Mouse (Mus musculus): ENCODE data around the gene Tmcc3.

The Tmcc3 gene

DNA sequence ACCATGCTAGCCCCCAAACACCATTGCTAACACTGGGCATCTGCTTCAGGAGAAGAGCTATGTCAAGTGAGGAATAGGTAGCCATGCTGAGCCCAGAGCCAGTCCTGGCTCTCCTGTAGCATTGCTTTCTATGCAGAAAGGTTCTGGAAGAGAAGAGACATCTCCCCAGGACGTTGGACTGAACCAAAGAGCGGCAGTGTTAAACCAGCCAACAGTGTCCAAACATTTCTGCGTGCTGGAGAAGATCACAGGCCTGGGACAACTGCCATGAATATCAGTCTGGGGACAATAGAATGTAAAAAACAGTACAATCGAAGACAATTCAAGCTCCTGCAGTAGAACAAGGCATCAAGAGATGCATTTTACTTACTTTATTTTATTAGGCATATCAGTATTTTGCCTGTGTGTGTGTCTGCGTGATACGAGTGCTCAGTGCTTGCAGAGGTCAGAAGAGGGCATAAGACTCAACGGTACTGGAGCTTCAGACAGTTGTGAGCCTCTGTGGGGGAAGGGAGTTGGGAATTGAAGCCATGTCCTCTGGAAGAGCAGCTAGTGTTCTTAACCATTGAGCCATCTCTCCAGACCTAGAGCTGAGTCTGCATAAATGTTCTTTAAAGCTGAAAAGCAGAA lies 134.7 kb downstream of the Tmcc3 start:
- in situ Hi-C loops (cut with MboI; ENCODE audit: low pct_unique_long_range_greater_than_20kb in 1 of 2, low sequenced_read_pairs in 2 of 2, unreplicated experiment in 1 of 2) = no loop called here

DNA sequence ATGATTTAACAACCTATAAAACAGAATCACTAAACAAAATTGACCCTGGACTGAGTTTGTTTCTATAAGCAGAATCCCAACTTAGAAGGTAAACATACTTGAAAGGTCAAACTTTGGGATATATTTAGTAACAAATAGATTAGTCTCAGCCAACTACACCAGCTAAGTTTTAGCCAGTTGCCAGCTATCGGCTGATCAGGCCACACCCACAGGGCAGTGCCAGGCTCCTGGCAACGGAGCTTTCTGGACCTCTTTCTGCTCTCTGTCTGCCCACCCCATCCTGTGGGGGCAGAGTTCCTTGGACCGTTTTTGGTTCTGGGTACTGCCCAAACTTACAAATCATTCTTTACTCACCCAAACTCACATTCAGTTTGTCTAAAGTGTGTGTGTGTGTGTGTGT lies 137.9 kb downstream of the Tmcc3 start:
- in situ Hi-C loops (cut with MboI; ENCODE audit: low pct_unique_long_range_greater_than_20kb in 1 of 2, low sequenced_read_pairs in 2 of 2, unreplicated experiment in 1 of 2) = no loop called here

GRCm38 (mm10) chr10:94450781-94451180 lies 139.0 kb downstream of the Tmcc3 start:
- in situ Hi-C loops (cut with MboI; ENCODE audit: low pct_unique_long_range_greater_than_20kb in 1 of 2, low sequenced_read_pairs in 2 of 2, unreplicated experiment in 1 of 2) = no loop called here

DNA sequence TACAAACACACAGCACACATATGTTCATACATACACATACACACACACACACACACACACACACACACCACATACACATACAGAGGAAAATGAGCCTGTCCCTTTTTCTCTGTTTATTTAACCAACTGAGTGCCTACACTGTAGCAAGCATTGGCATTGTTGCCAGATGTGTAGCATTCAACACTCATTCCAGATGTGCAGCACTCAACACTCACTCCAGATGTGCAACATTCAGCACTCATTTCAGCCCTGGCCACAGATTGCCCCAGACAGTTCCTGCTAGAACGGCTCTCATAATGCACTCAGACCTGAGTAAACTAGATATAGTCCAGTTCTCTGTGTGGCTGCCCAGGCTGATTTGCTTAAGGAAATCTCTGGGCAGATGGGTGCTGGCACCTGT lies 145.7 kb downstream of the Tmcc3 start:
- in situ Hi-C loops (cut with MboI; ENCODE audit: low pct_unique_long_range_greater_than_20kb in 1 of 2, low sequenced_read_pairs in 2 of 2, unreplicated experiment in 1 of 2) = no loop called here

- in situ Hi-C loops (cut with MboI; ENCODE audit: low pct_unique_long_range_greater_than_20kb in 1 of 2, low sequenced_read_pairs in 2 of 2, unreplicated experiment in 1 of 2) = no loop called here
Measured at GRCm38 (mm10) chr10:94458690-94459089, 146.9 kb downstream of the Tmcc3 start.

DNA sequence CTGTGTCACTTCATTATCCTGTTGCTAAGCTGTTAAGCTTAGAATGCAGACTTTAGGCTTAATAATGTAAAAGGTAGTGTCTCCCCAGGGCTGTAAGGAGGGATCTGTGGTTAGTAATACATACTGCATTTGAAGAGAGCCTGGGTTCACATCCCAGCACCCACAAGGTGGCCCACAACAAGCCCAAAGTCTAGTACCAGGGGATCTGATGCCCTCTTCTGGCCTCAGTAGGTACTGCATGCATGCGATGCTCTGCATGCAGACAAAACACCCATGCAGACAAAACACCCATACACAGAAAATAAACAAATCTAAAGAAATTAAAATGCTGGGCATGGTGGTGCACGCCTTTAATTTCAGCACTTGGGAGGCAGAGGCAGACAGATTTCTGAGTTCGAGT lies 149.6 kb downstream of the Tmcc3 start:
- in situ Hi-C loops (cut with MboI; ENCODE audit: low pct_unique_long_range_greater_than_20kb in 1 of 2, low sequenced_read_pairs in 2 of 2, unreplicated experiment in 1 of 2) = no loop called here

GRCm38 (mm10) chr10:94461871-94462270 lies 150.1 kb downstream of the Tmcc3 start:
- in situ Hi-C loops (cut with MboI; ENCODE audit: low pct_unique_long_range_greater_than_20kb in 1 of 2, low sequenced_read_pairs in 2 of 2, unreplicated experiment in 1 of 2) = no loop called here

DNA sequence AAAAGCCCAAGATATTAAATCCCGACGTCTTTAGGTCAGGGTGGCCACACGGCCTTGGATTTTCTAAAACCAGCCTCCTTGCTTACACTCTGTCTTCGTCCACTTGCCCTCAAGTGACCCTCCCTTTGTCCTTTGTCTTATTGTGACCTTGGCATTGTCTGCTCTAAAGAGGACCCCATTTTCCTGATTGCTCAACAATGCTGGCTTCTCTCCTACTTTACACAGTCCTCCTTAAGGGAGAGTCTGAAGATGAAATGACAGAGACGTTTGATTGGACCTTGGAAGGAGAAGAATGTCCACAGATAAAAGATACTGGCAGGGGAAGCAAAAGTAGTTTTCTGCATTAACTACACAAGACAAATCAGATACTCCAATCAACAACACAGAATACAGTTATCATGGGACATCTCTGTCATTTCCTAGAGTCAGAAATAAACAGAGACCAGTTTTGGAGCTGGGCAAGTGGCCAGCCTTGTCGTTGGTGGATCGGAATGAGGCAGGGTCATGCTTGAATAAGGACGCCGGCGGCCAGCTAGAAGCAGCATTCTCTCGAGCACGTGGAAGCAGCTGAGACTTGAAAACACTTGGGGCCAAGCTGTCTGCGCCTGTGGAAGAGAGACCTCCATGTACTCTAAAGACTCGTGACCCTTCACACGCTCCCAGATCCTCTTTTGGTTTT lies 150.8 kb downstream of the Tmcc3 start:
- in situ Hi-C loops (cut with MboI; ENCODE audit: low pct_unique_long_range_greater_than_20kb in 1 of 2, low sequenced_read_pairs in 2 of 2, unreplicated experiment in 1 of 2) = no loop called here

DNA sequence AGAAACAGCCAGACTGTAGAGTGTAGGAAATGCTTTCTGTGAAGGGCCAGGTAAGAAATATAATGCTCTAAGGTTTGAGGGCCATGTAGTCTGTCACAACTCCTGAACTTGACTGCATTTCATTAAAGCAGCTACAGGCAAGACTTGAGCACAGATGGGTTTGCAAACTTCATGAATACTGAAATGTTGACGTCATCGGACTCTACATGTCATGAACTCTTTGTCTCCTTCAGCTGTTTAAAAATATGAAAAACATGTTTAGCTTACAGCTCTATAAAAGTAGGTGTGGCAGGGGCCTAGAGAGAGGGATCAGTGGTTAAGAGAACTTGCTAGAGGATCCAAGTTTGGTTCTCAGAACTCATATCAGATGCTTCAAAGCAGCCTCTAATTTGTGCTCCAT lies 151.7 kb downstream of the Tmcc3 start:
- in situ Hi-C loops (cut with MboI; ENCODE audit: low pct_unique_long_range_greater_than_20kb in 1 of 2, low sequenced_read_pairs in 2 of 2, unreplicated experiment in 1 of 2) = no loop called here

GRCm38 (mm10) chr10:94465646-94466045 lies 153.9 kb downstream of the Tmcc3 start:
- in situ Hi-C loops (cut with MboI; ENCODE audit: low pct_unique_long_range_greater_than_20kb in 1 of 2, low sequenced_read_pairs in 2 of 2, unreplicated experiment in 1 of 2) = no loop called here

- in situ Hi-C loops (cut with MboI; ENCODE audit: low pct_unique_long_range_greater_than_20kb in 1 of 2, low sequenced_read_pairs in 2 of 2, unreplicated experiment in 1 of 2) = no loop called here
Measured at GRCm38 (mm10) chr10:94466313-94466712, 154.6 kb downstream of the Tmcc3 start.

- in situ Hi-C loops (cut with MboI; ENCODE audit: low pct_unique_long_range_greater_than_20kb in 1 of 2, low sequenced_read_pairs in 2 of 2, unreplicated experiment in 1 of 2) = no loop called here
Measured at GRCm38 (mm10) chr10:94471487-94471886, 159.7 kb downstream of the Tmcc3 start.

DNA sequence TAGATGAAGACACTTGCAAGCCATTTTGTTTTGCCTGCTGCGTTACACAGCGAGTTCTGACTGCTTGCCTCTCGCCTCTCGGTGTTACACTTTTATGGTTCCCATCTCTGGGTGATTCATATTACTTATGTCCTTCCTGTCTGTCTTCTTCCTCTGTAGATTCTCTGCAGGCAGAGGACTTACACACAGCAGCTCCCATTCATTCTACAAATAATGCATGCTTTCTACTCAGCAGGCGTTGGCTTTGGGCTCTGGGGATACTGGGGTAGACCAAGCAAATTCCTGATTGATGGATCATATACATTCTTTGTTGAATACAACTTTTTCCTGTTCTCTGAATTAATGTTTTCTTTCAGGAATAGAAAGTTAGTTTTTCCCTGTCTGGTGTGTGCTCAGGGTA lies 161.8 kb downstream of the Tmcc3 start:
- in situ Hi-C loops (cut with MboI; ENCODE audit: low pct_unique_long_range_greater_than_20kb in 1 of 2, low sequenced_read_pairs in 2 of 2, unreplicated experiment in 1 of 2) = no loop called here

DNA sequence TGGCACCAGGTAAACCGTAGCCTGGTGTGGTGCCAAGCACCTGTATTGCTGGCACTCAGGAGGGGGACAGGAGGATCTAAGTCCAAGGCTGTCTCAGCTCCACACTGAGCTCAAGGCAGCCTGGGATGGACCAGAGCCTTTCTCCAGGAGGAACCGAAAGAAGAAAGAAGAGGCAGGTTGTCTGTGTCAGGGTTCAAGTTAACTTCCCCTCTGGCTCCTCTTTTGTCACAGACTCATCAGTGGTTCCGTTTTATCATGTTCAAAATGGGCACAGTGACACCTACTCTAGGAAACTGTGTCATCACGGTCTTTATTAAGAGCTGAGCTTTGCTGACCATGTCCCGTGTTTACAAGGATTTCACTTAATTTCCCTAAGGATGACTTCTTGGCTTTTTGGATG lies 162.4 kb downstream of the Tmcc3 start:
- in situ Hi-C loops (cut with MboI; ENCODE audit: low pct_unique_long_range_greater_than_20kb in 1 of 2, low sequenced_read_pairs in 2 of 2, unreplicated experiment in 1 of 2) = no loop called here

DNA sequence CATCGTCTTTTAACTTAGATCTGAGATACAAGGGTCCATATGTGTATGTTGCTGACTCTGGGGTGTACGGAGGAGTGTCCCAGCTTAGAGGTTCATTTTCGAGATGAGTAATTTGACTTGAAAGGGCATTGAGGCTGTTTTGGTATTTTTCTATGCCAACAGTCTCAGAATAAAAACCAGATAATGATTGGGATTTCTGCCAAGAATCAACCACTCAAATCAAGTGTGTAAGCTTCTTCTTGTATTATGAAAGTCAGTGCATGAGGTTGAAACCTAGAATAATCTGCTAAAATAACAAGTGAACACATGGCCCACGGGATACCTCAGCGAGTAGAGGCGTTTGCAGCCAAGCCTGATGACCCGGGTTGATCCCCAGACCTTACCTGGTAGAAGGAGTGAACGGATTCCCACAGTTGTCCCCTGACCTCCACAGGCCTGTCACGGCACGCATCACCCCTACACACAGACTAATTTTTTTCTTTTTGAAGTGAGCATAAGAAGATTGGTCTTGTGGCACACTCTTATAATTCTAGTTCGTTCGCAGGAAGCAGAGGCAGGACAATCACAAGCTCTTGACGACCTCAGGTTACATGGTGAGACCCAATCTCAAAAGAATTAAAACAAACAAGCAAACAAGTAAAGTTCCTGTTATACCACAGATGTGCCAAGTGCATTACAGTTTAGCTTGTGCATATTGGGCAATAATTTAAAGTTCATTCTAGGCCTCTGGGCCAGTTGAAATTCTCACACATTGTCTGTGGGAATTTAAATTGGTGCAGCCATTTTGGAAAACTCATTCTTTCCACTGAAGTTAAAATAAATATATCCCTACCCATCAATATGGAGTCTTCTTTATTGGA lies 165.8 kb downstream of the Tmcc3 start:
- in situ Hi-C loops (cut with MboI; ENCODE audit: low pct_unique_long_range_greater_than_20kb in 1 of 2, low sequenced_read_pairs in 2 of 2, unreplicated experiment in 1 of 2) = no loop called here

DNA sequence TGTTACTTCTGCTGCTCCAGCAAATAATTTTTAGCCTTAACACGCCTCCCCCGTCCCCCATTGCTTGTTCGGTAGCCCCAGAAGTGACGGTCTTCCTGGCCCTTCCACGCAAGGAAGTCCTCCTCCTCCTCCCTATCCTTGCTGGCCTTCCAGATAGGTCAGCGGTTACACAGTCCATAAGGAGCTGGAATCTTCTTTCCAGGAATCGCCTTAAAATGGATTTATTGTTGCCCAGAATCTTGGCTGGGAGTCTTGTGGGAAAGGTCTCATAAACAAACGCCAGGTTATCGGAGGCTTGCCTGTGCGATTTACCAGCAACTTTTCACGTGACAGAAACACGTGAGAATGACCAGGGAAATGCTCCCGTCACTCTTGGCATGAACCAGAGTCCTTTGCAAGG lies 167.9 kb downstream of the Tmcc3 start:
- in situ Hi-C loops (cut with MboI; ENCODE audit: low pct_unique_long_range_greater_than_20kb in 1 of 2, low sequenced_read_pairs in 2 of 2, unreplicated experiment in 1 of 2) = no loop called here

DNA sequence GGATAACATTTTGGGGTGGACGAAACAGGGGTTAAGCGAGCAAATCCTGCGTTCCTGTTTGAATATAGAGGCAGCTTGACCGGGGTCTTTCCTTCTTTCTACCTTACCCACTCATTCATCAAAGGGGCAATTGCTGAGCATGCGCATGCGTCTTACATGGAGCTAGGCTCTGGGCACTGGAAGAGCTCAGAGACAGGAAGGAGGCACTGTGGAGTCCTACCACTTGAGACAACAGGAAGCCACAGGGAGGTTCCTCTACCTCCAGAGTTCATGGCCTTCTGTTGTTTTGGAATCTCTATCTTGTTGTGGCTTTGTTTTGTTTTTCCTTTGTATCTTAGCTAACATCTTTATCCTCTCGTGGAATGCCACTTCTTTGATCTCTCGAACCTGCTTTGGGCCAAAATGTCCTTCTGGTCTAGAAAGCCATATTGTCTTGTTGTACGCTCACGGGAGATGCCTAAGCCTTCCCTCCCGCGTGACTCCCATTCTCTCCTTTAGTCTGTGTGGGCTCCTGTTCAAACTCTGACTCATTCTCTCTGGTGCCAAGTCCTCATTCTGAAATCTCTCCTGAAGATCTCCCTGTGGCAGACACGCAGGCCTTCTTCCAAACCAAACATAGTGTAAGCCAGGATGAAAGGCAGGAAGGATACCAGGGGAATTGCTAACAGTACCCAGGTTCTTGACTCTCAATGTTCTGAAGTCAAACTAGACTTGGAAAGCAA lies 168.8 kb downstream of the Tmcc3 start:
- in situ Hi-C loops (cut with MboI; ENCODE audit: low pct_unique_long_range_greater_than_20kb in 1 of 2, low sequenced_read_pairs in 2 of 2, unreplicated experiment in 1 of 2) = no loop called here

- in situ Hi-C loops (cut with MboI; ENCODE audit: low pct_unique_long_range_greater_than_20kb in 1 of 2, low sequenced_read_pairs in 2 of 2, unreplicated experiment in 1 of 2) = no loop called here
Measured at GRCm38 (mm10) chr10:94481613-94482012, 169.9 kb downstream of the Tmcc3 start.

GRCm38 (mm10) chr10:94486179-94486578 lies 174.4 kb downstream of the Tmcc3 start:
- in situ Hi-C loops (cut with MboI; ENCODE audit: low pct_unique_long_range_greater_than_20kb in 1 of 2, low sequenced_read_pairs in 2 of 2, unreplicated experiment in 1 of 2) = no loop called here
